Mouse (Mus musculus) stomach, postnatal 0 days (tissue): ENCODE measurements around the gene Gpr183. TPM values are rescaled to one million over a fixed set of nuclear protein-coding genes. Genes with fewer than 3 reads are reported as not detected.
A peak's percentile ranks its signal among the peaks of the same experiment; 100 is the strongest.

Experiments used
- ATAC-seq: fragments of 200-750 bp; cut with Nextera tagmentation; 2 replicates; pipeline ENCODE4 v1.8.0; 2017; ENCODE audit not compliant: low FRiP score, low TSS enrichment
- DNase-seq: peaks from one replicate; pipeline ENCODE4 v3.0.0-alpha.2; 2016; ENCODE audit warnings: low spot score
- H3K27ac ChIP-seq: fragments of 300-500 bp; sonication (generic); replicated peaks from 2 replicates; pipeline ENCODE4 v1.5.1; 2014; ENCODE audit warnings: mild to moderate bottlenecking, control low read depth
- H3K27me3 ChIP-seq: fragments of 300-500 bp; sonication (generic); 2 replicates; pipeline ENCODE4 v1.6.1; 2014; ENCODE audit warnings: low read length; ENCODE audit not compliant: control insufficient read depth, insufficient read depth
- H3K36me3 ChIP-seq: fragments of 300-500 bp; sonication (generic); 2 replicates; pipeline ENCODE4 v1.6.1; 2014; ENCODE audit warnings: low read length, mixed read lengths; ENCODE audit not compliant: control insufficient read depth, insufficient read depth
- H3K4me1 ChIP-seq: fragments of 300-500 bp; sonication (generic); replicated peaks from 2 replicates; pipeline ENCODE4 v1.6.1; 2014; ENCODE audit warnings: antibody characterized with exemption; ENCODE audit not compliant: control insufficient read depth, insufficient read depth
- H3K4me2 ChIP-seq: fragments of 300-500 bp; sonication (generic); replicated peaks from 2 replicates; pipeline ENCODE4 v1.6.1; 2014; ENCODE audit warnings: low read depth, mild to moderate bottlenecking, control low read depth, moderate library complexity
- H3K4me3 ChIP-seq: fragments of 300-500 bp; sonication (generic); 2 replicates; pipeline ENCODE4 v1.5.1; 2014; ENCODE audit warnings: low read depth, low read length, control low read depth
- H3K9ac ChIP-seq: fragments of 300-500 bp; sonication (generic); 2 replicates; pipeline ENCODE4 v1.6.1; 2014; ENCODE audit warnings: mild to moderate bottlenecking, low read length, control low read depth, mixed read lengths
- H3K9me3 ChIP-seq: fragments of 300-500 bp; sonication (generic); 2 replicates; pipeline ENCODE4 v1.6.1; 2016; ENCODE audit warnings: low read length; ENCODE audit not compliant: control insufficient read depth
- CTCF ChIP-seq: IDR thresholded peaks from 2 replicates; pipeline ENCODE4 v1.5.1; 2016; ENCODE audit warnings: antibody characterized with exemption, low read depth, mild to moderate bottlenecking, moderate library complexity
- EP300 ChIP-seq: optimal IDR thresholded peaks from 2 replicates; pipeline ENCODE3; 2016; ENCODE audit warnings: antibody characterized with exemption
- WGBS: fragments of 180-500 bp; shearing (Covaris S2); extraction: QIAGEN DNeasy Blood & Tissue Kit; methylation state at CpG from one replicate; pipeline ENCODE4 v1.1.7; 2014; 5-methylcytosine and 5-hydroxymethylcytosine counted together
- polyA plus RNA-seq: library from polyadenylated mRNA; unstranded; fragments of >200 nt; fragmentation: Nextera tagmentation; extraction: Ambion mirVana; gene quantifications from 2 replicates; pipeline ENCODE4 v1.2.1, GENCODE M21; 2015

Gpr183 gene
- polyA plus RNA-seq, 1 experiment from 2014 or later = 1.8 TPM

DNA sequence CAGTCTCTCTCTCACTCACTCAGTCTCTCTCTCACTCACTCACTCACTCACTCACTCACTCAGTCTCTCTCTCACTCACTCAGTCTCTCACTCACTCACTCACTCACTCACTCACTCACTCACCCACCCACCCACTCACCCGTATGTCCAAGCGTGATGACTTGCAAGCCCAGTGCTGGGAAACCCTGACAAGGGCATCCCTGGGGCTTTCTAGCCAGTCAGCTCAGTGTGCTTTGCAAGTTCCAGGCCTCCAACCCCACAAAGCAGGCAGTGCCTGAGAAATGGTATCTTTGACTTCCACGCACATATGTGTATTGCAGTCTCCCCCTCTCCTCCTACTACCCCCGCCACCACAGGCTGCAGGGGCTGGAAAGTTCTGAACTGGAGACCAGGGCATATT lies 43.0 kb downstream of the Gpr183 start:
- Histone ChIP-seq H3K36me3 (no peaks in the 10 kb centered on the region; the same call in 1 of the 2 replicates), H3K27me3 (no peaks in the 10 kb centered on the region), H3K9ac (no peak overlapping the region), H3K27ac (no peak overlapping the region), H3K4me2 (no peak overlapping the region), H3K9me3 (no peaks in the 10 kb centered on the region), H3K4me1 (no peaks in the 10 kb centered on the region), H3K4me3 (no peak overlapping the region)
- WGBS = 94% methylated on average over 4 of the region's 4 CpGs
- TF ChIP-seq EP300 (no peak), CTCF (no peak)
- DNase-seq = peak; percentile 11
- ATAC-seq = no peak

GRCm38 (mm10) chr14:121920511-121921124 lies 44.4 kb downstream of the Gpr183 start:
- ATAC-seq = no peak; the same call in 1 of the 2 replicates
- no peaks in the 10 kb centered on the region for H3K9me3 ChIP-seq
- no peaks in the 10 kb centered on the region for H3K4me1 ChIP-seq
- no peak overlapping the region for H3K27ac ChIP-seq
- TF ChIP-seq EP300 (no peak), CTCF (no peak; the same call in 1 of the 2 replicates)
- DNase-seq = peak; percentile 23
- peaks cover 3% of the 10 kb centered on the region for H3K36me3 ChIP-seq
- H3K4me2 ChIP-seq = no peak overlapping the region
- H3K9ac ChIP-seq = no peak overlapping the region
- H3K27me3 ChIP-seq = no peaks in the 10 kb centered on the region
- WGBS = 76% methylated on average over 12 of the region's 12 CpGs
- H3K4me3 ChIP-seq = no peak overlapping the region

DNA sequence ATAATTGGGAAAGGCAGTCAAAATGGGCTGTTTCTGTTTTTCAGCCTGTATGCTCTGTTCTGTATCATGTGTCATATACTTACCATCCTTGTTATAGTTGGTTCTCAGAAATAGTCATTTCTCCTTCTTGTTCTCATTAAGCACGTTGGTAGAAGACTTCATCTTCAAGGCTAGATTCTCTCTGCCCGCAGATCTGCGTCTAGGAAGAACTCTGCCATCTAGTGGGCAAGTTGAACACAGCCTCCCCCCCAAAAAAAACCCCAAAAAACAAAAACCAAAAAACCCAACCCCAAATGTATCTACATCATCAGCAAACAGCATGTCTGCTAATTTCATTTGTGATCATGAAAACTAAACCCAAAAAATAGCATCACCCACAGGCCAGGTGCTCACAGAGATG lies 45.2 kb downstream of the Gpr183 start:
- 13% methylated on average over 3 of the region's 3 CpGs for WGBS
- no peaks in the 10 kb centered on the region for H3K9me3 ChIP-seq
- H3K4me1 ChIP-seq = no peaks in the 10 kb centered on the region
- no peak overlapping the region for H3K4me2 ChIP-seq
- no peak overlapping the region for H3K27ac ChIP-seq
- no peaks in the 10 kb centered on the region for H3K27me3 ChIP-seq
- ATAC-seq (no peak), DNase-seq (no peak)
- H3K36me3 ChIP-seq = peaks cover 3% of the 10 kb centered on the region
- no peak overlapping the region for H3K4me3 ChIP-seq
- TF ChIP-seq EP300 (no peak), CTCF (peak; percentile 80)
- H3K9ac ChIP-seq = no peak overlapping the region

DNA sequence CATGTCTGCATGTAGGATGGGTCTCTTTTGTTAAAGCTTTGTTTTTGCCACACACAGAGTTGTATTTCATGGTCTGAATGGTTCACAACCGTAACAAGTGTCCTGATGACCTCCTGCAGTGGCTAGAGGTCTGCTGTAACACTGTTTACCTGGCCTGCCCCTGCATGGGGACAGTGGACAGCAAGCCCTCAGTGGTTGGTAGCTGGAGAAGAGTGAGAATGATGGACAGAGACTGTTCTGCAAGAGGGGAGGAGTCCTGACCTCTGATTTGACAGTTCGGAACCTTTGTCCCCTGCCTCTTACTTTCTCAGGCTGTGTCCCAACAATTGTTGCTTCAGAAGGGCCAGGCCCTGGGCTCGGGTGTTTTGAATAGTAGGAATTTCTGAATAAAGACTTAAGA lies 46.7 kb downstream of the Gpr183 start:
- no peak for TF ChIP-seq EP300
- no peak for TF ChIP-seq CTCF
- no peak overlapping the region for H3K9ac ChIP-seq
- H3K4me2 ChIP-seq = no peak overlapping the region
- no peak overlapping the region for H3K27ac ChIP-seq
- peaks cover 3% of the 10 kb centered on the region for H3K36me3 ChIP-seq
- no peaks in the 10 kb centered on the region for H3K9me3 ChIP-seq
- no peak overlapping the region for H3K4me3 ChIP-seq
- DNase-seq (no peak), ATAC-seq (no peak)
- 78% methylated on average over 3 of the region's 3 CpGs for WGBS
- H3K4me1 ChIP-seq = no peaks in the 10 kb centered on the region
- no peaks in the 10 kb centered on the region for H3K27me3 ChIP-seq

DNA sequence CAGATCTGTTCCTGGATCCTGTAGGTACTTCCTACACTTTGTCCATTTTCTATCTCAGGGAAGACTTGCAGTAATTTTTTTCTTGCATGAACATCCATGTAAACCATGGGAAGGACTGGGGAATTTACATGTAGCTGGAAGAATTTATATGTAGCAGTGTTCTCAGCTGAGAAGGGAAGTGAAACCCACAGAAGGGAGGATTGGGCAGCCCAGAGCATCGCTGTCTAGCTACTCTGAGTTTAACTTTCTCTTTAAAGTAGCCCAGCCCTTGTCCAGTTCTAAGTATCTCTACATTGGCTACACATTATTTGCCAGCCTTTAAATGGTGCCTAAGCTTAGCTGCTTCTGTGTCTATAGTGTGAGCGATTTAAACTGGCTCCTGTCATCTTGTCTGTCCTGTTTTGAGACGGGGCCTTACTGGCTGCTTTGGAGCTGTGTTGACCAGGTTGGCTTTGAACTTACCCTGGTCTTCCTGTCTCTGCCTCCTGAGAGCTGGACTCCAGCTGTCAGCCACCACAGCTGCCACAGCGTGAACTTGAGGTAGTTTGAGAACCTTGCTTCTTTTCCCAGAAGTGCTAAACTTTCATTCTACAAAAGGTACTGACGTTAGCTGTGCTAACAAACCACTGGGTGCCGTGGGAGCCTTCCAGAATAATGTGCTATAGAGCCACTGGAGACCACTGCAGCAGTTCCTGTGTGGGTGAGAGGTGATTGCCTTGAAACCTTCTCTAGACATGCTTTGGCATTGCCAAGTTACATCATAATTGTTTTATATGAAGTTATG lies 48.5 kb downstream of the Gpr183 start:
- Histone ChIP-seq H3K4me1 (no peaks in the 10 kb centered on the region), H3K27me3 (no peaks in the 10 kb centered on the region), H3K36me3 (peaks cover 3% of the 10 kb centered on the region), H3K9me3 (no peaks in the 10 kb centered on the region), H3K4me3 (no peak overlapping the region), H3K27ac (no peak overlapping the region), H3K4me2 (no peak overlapping the region), H3K9ac (no peak overlapping the region)
- no peak for TF ChIP-seq EP300
- TF ChIP-seq CTCF = no peak
- ATAC-seq (no peak), DNase-seq (no peak)
- WGBS = 88% methylated on average over 6 of the region's 6 CpGs

GRCm38 (mm10) chr14:121915621-121916020 lies 49.4 kb downstream of the Gpr183 start, which contains the start of gene Gpr18:
Gene Gpr18, minus strand, starts transcription at chr14:121915781.
- Histone ChIP-seq H3K9ac (no peak within 1 kb of the TSS), H3K4me1 (no peaks in the 10 kb centered on the region), H3K27ac (no peak within 1 kb of the TSS), H3K4me3 (no peak within 1 kb of the TSS), H3K27me3 (no peaks in the 10 kb centered on the region), H3K9me3 (no peaks in the 10 kb centered on the region), H3K36me3 (peaks cover 3% of the 10 kb centered on the region), H3K4me2 (no peak within 1 kb of the TSS)
- ATAC-seq (no peak), DNase-seq (no peak)
- no peak for TF ChIP-seq CTCF
- TF ChIP-seq EP300 = no peak
- WGBS = 74% methylated on average over 8 of the region's 8 CpGs
